Mouse (Mus musculus) C2C12 (cell line): Measurements from ENCODE around the gene Insig2.

Experiments used
- CTCF ChIP-seq: IDR thresholded peaks from one replicate; pipeline ENCODE4 v1.5.1; 2011; ENCODE audit not compliant: control insufficient read depth, insufficient read depth, insufficient read length
- MYOG ChIP-seq: IDR thresholded peaks from one replicate; pipeline ENCODE4 v1.6.1; 2011; ENCODE audit not compliant: control insufficient read depth, insufficient read length; ENCODE audit errors: extremely low read depth
- USF1 ChIP-seq: IDR thresholded peaks from one replicate; pipeline ENCODE4 v1.6.1; 2011; ENCODE audit warnings: low read depth, mild to moderate bottlenecking, control low read depth, moderate library complexity

- no peak for TF ChIP-seq CTCF
- no peak for TF ChIP-seq MYOG
- no peak for TF ChIP-seq USF1
These were observed 45.5 kb upstream of the Insig2 start for GRCm38 (mm10) chr1:121377901-121378300.
